ENCODE assay signal across 12 mouse cellular contexts in genomic region chr14:47618891-47619290, GRCm38 (mm10).
"Had no signal": no experiment of that assay in that cellular context is flagged by ENCODE, and none has a peak within 500 bp of the region (broad histone marks: within the 10 kb centered on the region; RNA-seq: fewer than 3 reads in every experiment).

No protein-coding gene starts in this region.

- H3K9ac ChIP-seq: limb, embryonic 12.5 days; liver, embryonic 14.5 days; midbrain, embryonic 13.5 days had no signal

- H3K4me2 ChIP-seq: limb, embryonic 12.5 days; midbrain, embryonic 13.5 days had no signal

- H3K9me3 ChIP-seq: limb, embryonic 12.5 days; midbrain, embryonic 13.5 days had no signal

- H3K4me3 ChIP-seq: limb, embryonic 12.5 days; midbrain, embryonic 13.5 days had no signal

- H3K27me3 ChIP-seq: limb, embryonic 12.5 days; midbrain, embryonic 13.5 days had no signal

- H3K36me3 ChIP-seq: limb, embryonic 12.5 days; midbrain, embryonic 13.5 days had no signal

- H3K27ac ChIP-seq: limb, embryonic 12.5 days; liver, embryonic 14.5 days; midbrain, embryonic 13.5 days had no signal

- DNase-seq: kidney, postnatal 25 days; layer of hippocampus, postnatal 36 days; lung, adult 2 months; lung, postnatal 36 days; thymus, adult 2 months; thymus, postnatal 25 days had no signal

- H3K4me1 ChIP-seq: limb, embryonic 12.5 days; midbrain, embryonic 13.5 days had no signal

- ATAC-seq: inflammation-experienced regulatory T-cells, adult 6 months; intestine, postnatal 0 days; lung, postnatal 0 days; midbrain, embryonic 13.5 days had no signal
